Mouse (Mus musculus): ENCODE measurements at regions not wholly inside any gene's neighbourhood (a gene's known extent, or its start where the extent isn't known, plus 50 kb on each side); places are given as distances from the start of the nearest gene placed in this dataset.

GRCm38 (mm10) chr7:145024651-145025050 is 84.9 kb upstream of the Ccnd1 start:
- TF ChIP-seq CTCF (IDR thresholded peaks at IDR 0.05; ENCODE audit: borderline replicate concordance, extremely low read depth, insufficient read depth, insufficient read length), result no peak
- TF ChIP-seq POLR2A (IDR thresholded peaks at IDR 0.05; ENCODE audit: borderline replicate concordance, extremely low read depth, insufficient read depth, insufficient read length, poor library complexity, severe bottlenecking), result no peak
